Mouse (Mus musculus) urinary bladder, postnatal 36 days (tissue): ENCODE results near the gene Cnp.
A peak's percentile ranks its signal among the peaks of the same experiment; 100 is the strongest.
"Not testable (repeated sequence)": the region's sequence is repeated elsewhere in the genome, so short reads cannot be mapped to it uniquely, and the experiment has no call there.

ENCODE experiments used
- DNase-seq, 2 experiments: peaks; one replicate each; pipeline ENCODE4 v3.0.0; 2022; ENCODE audit warnings: low spot score in 2 of 2, mixed read lengths in 1 of 2

Gene Cnp

DNA sequence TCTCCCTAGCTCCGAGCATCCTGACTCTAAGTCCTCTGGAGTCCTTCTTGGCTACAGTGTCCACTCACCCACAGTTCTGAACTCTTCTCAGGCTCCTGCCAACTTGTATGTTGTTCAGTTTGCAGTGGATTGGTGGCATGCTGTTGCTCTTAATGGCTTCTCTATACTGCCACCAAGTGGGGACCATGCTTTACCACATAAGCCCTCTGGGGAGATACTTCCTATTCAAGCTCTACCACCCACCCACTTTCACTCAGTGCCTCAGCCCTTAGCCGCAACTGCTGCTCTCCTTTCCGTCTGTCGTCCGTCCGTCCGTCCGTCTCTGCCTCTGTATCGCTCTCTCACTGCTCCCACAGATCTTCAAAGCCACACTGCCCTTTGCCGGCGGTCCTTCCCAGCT lies 19.1 kb upstream of the Cnp start:
- peak in 1 of 2 experiments; percentile 58 for DNase-seq

DNA sequence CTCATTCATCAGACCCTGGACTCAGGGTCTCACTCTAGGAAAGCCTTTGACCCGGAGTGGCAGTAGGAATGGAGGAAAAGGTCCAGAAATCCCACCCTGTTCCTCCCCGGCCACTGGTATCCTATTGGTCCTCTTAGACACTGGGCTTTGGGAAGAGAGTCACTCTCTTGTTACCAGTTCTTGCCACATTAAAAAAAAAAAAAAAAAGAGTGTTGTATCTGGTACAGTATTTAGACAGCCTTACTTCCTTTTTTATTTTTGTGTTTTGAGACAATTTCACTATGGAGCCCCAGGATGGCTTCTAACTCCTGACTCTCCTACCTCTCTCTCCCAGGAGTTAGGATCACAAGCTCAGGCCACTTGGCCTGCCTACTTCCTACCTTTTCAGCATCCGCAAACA lies 17.1 kb upstream of the Cnp start:
- DNase-seq, result no peak

DNA sequence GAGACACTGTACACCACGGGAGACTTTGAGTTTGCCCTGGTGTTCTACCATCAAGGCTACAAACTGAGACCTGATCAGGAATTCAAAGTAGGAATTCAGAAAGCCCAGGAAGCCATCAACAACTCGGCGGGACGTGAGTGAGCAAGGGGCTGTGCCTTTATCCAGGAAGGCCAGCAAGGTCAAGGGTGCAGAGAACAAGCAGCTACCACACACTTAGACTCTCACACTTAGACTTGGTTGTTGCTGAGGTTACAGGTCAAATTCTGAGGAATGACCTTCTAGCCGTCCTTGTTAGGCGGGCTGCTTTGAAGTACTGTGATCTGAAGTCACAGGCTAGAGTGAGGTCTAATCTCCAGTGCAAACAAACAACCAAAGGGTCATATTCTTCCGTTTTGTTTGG lies 15.2 kb upstream of the Cnp start:
- no peak for DNase-seq

DNA sequence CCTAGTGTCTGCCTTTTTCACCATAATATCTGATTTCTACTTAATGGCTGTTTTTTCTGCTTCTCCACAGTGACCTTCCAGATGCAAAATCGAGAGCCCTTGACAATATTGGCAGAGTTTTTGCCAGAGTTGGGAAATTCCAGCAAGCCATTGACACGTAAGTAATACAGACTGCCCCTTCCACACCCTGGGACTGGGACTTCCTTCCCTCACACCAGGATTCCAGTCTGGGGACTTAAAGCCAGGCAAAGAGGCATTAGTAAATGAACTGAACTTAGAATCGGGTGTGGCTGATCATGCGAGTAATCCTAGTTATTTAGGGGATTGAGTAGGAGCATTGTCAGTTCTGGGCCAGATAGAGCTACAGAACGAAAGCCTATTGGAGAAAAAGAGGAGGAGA lies 13.0 kb upstream of the Cnp start:
- no peak for DNase-seq

DNA sequence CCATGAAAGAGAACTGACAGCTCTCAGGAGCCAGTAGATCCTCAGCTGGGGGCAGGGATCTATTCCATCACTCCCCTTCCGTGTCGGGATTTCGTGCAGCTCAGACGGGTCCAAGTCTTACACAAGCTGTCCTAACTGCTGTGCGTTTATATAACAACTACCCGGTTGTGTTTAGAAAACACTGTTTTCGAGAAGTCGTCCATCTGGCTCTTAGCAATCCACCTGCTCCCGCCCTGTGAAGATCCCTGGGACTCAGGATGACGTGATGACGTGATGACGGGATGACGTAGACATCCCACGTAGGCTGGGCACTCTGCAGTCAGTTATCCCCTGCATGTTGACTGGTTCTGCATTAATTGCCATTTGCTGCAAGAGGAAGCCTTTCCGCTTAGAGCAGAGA lies 10.4 kb upstream of the Cnp start:
- no peak for DNase-seq

DNA sequence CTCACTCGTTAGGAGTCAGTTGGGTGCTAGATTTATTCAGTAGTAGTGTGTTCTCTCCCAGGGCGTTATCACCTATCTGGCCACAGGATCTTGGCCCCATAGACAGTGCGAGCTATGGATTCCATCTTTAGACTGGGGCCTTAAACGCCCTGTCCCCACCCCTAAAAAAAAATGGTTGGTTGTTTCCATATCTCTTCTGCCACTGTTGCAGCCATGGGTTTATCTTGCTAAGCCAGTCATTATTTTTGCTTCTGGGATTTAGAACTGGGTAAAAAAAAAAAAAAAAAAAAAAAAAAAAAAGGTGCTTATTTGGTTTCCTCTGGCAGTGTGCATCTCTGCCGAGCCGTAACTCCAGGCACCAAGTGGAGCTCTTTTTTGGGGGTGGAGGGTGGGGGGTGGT lies 10.0 kb upstream of the Cnp start:
- no peak for DNase-seq

DNA sequence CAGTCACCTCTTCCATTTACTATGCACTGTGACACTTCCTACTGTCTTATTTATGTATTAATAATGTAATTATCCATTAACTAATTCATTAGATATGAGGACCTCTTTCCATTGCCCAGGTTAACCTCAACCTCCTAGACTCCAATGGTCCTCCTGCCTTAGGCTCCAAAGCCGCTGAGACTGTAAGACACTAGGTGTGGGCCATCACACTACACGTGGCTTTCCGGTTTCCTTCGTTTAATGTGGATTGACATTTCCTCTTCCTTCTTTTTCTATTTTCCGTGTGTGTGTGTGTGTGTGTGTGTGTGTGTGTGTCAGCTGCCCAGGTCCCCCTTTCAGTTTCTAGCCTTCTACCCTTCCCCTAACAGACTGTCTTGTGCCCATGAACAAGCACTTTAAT lies 7.5 kb upstream of the Cnp start:
- DNase-seq, result no peak

DNA sequence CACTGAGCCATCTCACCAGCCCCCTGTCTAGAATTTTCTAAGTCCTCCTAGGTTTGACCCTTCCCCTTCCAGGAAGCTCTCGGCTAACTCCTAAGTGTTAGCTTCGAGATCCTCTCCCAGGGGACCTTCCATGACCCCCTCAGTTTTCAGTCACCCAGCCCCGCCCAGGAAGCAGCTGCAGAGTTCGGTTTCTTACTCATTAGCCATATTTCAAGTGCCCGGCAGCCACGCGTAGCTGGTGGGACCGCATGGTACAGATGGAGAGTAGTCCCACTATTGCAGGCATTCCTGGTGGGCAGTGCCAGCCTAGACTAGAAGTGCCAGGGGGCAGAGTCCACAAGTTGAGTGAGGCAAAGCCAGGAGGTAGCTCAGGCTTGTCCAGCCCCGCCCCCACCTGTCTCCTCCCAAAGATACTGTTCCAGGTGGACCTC lies 6.9 kb upstream of the Cnp start:
- no peak for DNase-seq

DNA sequence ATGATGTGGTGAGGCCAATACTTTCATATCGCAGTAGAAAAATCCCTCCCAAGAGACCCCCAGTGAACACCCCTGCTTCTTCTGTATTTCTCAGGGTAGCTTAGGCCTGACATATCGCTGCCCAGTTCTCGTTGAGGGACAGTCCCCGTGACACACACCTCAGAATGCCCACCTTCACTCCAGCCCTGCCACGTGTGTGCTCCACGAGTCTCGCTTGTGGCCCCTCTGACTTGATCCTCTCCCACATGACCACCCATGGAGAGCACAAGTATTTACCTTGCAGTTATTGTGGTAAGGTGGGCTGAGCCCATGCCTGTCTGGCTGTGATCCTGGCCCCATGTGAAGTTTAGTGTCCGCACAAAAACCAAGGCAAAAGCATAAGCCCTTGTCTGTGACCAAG lies 6.0 kb upstream of the Cnp start:
- no peak for DNase-seq

DNA sequence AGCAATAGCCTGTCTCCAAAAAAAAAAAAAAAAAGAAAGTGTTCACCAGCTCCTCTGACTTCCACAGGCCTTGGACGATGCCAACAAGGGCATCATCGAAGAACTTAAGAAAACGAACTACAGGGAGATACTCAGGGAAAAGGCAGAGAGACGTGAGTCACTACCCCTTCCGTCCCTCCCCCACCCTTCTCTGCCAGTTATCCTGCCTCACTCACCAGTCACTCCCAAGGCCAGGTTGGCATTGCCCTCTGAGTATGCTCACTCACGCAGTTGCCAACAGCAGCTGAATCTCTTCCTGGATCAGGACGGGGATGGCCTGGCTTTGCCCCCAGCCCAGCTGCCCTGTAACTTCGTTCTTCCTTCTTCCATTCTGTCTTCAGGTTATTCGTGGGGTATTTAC lies 4.9 kb upstream of the Cnp start:
- DNase-seq, result no peak

DNA sequence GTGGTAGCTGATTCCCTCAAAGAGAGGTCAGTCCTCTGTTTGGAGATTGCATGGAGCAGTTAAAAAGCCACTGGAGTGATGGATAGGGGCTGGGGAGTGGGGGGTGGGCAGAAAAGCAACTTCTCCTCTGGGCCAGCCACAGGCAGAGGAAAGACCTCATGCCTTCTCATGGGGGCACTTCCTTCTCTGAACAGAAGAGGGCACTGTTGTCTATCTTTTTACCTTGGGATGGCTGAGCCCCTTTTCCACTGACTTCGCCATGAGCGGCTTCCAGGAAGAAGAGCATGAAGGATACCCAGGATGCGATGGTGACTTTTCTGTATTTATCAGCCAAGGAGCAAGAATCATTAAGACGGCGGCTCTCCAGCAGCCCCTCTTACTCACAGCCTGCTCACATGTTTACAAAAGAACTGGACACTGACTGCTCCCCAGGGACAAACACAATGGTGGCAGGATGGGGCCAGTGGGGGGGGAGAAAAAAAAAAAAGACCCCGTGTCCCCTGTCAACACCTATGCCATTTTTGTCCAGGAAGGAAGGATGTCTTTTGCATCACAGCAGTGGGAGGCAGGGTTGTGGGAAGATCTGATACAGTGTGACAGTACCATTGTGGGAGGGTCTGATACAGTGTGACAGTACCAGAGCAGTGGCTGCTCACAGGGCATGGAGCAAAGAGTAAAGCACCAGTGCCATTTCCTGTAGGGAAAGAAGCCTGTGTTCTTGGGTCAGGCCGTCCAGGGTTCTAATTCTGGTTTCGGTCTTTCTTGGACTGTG lies 4.1 kb upstream of the Cnp start:
- peak; percentile 59 to 63 for DNase-seq

DNA sequence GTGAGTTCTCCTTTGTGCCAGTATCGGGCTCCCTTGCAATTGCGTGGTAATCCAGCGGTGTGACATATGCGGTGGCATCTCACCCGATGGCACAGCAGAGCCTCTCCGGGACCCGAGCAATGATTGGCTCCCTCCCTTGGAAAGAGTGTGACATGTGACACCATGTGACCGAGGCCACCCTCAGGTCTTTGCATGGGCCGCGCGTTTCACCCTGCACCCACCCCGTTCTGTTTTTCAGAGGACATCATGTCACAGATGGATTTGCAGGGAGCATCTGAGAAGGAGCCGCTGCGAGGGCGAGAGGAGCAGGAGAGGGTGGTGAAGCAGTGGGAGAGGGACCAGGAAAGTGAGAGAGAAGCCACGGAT lies 3.5 kb upstream of the Cnp start:
- DNase-seq, result no peak

DNA sequence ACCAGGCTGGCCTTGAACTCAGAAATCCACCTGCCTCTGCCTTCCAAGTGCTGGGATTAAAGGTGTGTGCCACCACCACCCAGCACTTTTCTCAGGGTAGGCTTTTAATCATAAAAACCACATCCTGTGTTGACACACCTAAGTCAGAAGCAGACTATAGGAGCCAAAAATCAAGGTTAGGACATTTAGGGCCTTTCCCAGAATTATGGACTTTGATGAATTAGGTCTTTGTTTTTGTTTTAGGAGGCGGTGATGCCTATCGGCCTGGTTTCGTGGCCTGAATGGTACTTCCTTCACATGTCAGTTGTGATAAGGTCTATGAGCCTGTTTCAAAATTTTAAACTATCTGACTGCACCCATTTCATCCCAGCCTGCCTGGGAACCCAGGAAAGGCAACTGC lies 516 bp upstream of the Cnp start:
- DNase-seq, result no peak

DNA sequence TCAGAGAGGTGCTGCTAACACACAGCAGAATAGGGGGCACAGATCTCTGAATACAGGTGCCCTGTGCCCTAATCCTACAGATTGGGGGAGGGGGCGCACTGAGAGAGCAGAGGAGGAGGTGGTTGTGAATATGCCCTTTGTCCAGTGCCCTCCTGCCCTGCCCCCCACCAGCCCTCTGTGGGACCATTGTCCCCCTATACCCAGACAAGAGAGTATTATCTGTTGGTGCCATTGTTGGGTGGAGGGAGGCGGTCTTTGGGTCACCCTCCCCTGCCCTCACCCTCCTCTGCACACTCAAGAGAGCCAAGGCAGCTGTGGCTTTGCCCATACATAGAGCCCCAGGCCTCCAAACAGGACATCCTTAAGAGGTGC lies 766 bp downstream of the Cnp start:
- no peak for DNase-seq

DNA sequence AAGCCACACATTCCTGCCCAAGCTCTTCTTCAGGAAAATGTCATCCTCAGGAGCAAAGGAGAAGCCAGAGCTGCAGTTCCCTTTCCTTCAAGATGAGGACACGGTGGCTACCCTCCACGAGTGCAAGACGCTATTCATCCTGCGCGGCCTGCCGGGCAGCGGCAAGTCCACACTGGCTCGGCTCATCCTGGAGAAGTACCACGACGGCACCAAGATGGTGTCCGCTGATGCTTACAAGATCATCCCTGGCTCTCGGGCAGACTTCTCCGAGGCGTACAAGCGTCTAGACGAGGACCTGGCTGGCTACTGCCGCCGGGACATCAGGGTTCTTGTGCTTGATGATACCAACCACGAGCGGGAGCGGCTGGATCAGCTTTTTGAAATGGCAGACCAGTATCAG lies 1.6 kb downstream of the Cnp start:
- no peak for DNase-seq

DNA sequence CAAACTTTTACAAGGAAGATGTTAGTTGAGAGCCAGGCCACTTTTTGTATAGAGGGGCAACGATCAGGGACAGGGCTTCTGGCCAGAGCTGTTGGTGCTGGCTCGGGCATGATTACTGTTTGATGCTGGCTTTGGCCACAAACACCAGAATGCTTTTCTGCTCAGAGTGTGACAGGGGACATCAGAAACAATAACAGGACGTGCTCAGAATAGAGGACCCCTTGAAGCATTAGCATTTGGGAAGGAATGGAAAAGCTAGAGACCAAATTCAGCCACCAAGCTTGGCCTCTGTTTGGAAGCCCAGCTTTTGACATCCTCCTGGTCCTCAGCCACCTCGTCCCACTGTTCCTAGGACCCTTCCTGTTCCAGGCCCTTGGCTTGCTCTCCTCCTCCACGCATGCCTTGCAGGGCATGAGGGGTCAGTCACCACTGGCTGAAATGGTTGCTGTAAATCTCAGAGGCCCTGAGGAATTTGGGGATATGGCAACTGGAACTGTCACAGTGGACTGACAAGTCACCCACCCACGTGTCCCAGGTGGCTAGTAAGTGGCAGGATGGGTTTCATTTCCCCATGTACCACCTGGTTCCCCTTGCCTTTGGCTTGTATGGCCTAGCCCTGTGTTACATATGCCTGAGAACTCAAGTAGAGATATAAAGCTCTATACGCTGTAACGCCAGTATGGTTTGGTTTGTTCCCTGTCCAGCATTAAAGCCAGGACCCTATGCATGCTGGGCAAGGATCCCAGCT lies 3.3 kb downstream of the Cnp start:
- DNase-seq, result no peak

DNA sequence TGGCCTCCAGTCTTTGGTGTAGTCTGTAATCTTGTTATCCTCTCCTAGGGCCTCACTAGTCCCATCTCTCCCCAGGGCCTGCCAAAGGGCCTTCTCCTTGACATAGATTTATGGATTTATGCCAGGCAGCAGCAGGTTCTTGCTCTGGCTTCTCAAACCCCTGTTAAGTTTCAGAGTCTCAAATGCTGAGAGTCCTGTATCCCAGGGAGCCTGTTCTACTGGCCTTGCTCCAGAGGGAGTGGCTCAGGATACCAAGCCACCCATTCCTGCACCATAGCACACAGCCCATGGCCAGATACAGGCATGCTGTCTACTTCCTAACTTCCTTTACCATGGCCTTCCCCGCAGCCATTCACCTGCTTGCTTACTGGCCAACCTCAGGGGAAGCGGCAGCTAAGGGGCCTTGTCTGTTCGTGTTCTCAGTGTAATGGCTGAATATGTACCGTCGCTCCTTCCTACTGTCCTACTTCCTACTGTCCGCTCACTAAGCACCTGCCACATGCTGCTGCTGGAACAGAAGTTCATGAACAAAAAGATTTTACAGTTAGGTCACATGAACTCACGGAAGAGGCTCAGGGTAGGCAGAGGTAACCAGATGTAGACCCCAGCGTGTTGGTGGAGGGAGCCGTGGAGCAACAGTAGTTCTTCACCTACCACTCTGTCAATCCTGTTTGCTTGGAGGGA lies 4.6 kb downstream of the Cnp start:
- no peak for DNase-seq

DNA sequence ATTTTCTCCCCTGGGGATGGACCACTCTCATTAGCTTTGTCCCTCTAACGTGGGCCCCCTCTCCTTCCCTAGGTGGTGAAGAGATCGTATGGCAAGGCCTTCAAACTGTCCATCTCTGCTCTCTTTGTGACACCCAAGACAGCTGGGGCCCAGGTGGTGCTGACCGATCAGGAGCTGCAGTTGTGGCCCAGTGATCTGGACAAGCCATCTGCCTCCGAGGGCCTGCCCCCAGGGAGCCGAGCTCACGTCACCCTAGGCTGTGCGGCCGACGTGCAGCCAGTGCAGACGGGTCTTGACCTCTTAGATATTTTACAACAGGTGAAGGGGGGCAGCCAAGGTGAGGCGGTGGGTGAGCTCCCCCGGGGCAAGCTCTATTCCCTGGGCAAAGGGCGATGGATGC lies 5.6 kb downstream of the Cnp start:
- DNase-seq, result no peak

DNA sequence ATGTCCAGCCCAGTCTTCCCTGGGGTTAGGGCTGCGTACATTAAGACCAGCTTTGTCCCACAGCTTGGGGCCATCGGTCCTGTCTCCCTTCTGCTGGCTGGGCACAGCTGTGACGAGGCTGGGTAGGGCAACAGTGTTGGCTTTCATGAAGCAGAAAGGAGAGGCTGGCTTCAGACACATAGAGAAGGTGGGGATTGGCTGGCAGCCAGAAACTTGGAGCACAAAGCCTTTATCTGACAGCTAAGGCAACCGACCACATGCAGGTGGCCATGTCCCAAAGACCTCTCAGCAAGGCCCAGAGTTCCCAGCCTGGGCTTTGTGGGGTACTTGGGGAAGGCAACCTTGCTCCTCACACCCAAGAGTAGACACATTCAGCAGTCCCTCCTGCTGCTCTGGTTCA lies 7.1 kb downstream of the Cnp start:
- no peak for DNase-seq

DNA sequence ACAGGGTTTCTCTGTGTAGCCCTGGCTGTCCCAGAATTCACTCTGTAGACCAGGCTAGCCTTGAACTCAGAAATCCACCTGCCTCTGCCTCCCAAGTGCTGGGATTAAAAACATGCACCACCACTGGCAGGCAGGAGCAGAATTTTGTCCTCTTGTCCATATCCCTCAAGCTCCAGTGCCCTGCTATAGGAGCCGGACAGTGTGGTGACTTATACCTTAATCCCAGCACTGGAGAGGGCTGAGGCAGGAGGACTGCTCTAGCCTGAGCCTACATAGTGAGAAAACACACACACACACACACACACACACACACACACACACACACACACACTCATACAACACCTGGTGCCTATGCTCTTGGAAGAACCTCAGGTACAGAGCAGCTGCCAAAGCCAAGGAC lies 7.7 kb downstream of the Cnp start:
- not testable (repeated sequence) for DNase-seq

DNA sequence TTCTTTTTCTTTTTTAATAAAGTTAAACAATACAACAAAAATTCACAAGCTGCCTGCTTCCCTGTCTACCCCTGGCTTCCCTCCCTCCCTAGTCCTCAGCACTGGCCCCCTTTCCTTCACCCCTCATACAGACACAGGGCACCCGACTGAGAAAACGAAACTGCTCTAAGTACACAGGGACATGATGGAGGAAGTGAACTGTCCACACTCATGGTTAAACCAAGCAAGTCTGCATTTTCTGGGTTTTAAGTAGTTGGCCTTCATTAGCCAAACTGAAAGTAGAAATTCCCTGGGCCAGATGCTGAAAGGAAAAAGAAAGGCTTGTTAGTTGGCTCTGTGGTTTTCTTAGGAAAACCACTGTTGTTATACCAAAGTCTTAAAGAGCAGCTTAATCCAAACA lies 8.1 kb downstream of the Cnp start:
- no peak for DNase-seq

DNA sequence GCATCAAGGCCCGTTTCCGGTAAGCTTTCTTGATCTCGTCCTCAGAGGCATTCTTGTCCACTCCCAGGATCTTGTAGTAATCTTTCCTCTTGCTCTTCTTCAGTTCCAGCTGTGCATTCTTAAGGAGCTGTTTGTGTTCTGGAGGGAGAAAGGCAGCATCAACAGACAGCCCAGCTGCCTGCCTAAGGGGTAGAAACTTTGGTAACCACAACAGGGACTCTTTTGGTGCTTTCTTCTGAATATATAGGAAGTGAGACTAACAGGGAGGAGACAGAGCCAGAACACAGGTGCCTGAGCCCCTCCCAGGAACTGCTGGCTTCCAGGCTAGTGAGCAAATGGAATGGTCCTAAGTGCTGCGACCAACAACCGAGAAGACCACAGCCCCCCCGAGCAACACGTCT lies 9.9 kb downstream of the Cnp start:
- no peak for DNase-seq

DNA sequence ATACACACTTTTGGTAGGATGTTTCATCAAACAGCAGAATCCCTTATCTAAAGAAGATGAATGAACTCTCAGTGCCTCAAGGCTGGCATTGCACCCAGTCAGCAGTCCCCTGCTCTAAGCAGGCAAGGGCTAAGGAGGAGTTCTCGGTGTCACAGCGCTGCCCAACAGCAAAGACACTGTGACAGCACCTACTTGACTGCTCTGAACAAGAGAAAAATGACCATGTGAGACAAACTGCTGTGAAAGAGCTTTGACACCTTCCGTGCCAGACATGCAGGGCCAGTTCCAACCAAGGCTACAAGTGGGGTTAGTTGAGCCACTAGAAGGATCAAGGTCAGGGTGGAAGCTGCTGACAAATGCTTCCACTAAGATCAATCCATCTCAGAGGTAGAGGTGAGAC lies 10.4 kb downstream of the Cnp start:
- DNase-seq, result no peak
